Mouse (Mus musculus) lung, postnatal 0 days (tissue): ENCODE measurements around the gene Pcca. TPM values are rescaled to one million over a fixed set of nuclear protein-coding genes. Genes with fewer than 3 reads are reported as not detected.
"Not testable (repeated sequence)": the region's sequence is repeated elsewhere in the genome, so short reads cannot be mapped to it uniquely, and the experiment has no call there.

Experiments used
- ATAC-seq: fragments of 200-750 bp; cut with Nextera tagmentation; 2 replicates; pipeline ENCODE4 v1.8.0; 2017; ENCODE audit warnings: moderate library complexity
- DNase-seq: peaks from one replicate; pipeline ENCODE4 v3.0.0-alpha.2; 2016; ENCODE audit warnings: low spot score
- H3K27ac ChIP-seq: fragments of 300-500 bp; sonication (generic); 2 replicates; pipeline ENCODE4 v1.5.1; 2014; ENCODE audit warnings: antibody characterized with exemption, mild to moderate bottlenecking, low read length, mixed read lengths
- H3K27me3 ChIP-seq: fragments of 300-500 bp; sonication (generic); replicated peaks from 2 replicates; pipeline ENCODE4 v1.6.1; 2014; ENCODE audit warnings: low read length, mixed read lengths; ENCODE audit not compliant: insufficient read depth
- H3K36me3 ChIP-seq: fragments of 300-500 bp; sonication (generic); 2 replicates; pipeline ENCODE4 v1.6.1; 2014; ENCODE audit warnings: low read length, mixed read lengths; ENCODE audit not compliant: insufficient read depth
- H3K4me1 ChIP-seq: fragments of 300-500 bp; sonication (generic); 2 replicates; pipeline ENCODE4 v1.6.1; 2014; ENCODE audit warnings: antibody characterized with exemption, low read depth, low read length, mixed read lengths; ENCODE audit not compliant: insufficient read depth
- H3K4me2 ChIP-seq: fragments of 300-500 bp; sonication (generic); replicated peaks from 2 replicates; pipeline ENCODE4 v1.6.1; 2014; ENCODE audit warnings: low read depth, mild to moderate bottlenecking, low read length, moderate library complexity, mixed read lengths
- H3K4me3 ChIP-seq: fragments of 300-500 bp; sonication (generic); 2 replicates; pipeline ENCODE4 v1.5.1; 2014; ENCODE audit warnings: low read depth, low read length
- H3K9ac ChIP-seq: fragments of 300-500 bp; sonication (generic); replicated peaks from 2 replicates; pipeline ENCODE4 v1.6.1; 2014; ENCODE audit warnings: low read depth, mild to moderate bottlenecking
- H3K9me3 ChIP-seq: fragments of 300-500 bp; sonication (generic); 2 replicates; pipeline ENCODE4 v1.6.1; 2016; ENCODE audit warnings: low read length, mixed read lengths
- CTCF ChIP-seq: IDR thresholded peaks from 2 replicates; pipeline ENCODE4 v1.5.1; 2016; ENCODE audit warnings: antibody characterized with exemption, mild to moderate bottlenecking
- EP300 ChIP-seq: IDR thresholded peaks from 2 replicates; pipeline ENCODE4 v1.6.1; 2016; ENCODE audit warnings: antibody characterized with exemption, mild to moderate bottlenecking, control low read depth
- WGBS: fragments of 180-500 bp; shearing (Covaris S2); extraction: QIAGEN DNeasy Blood & Tissue Kit; methylation state at CpG from one replicate; pipeline ENCODE4 v1.1.7; 2014; 5-methylcytosine and 5-hydroxymethylcytosine counted together
- polyA plus RNA-seq: library from polyadenylated mRNA; unstranded; fragments of >200 nt; fragmentation: Nextera tagmentation; extraction: Ambion mirVana; gene quantifications from 2 replicates; pipeline ENCODE4 v1.2.1, GENCODE M21; 2015

The Pcca gene
- polyA plus RNA-seq, 1 experiment from 2014 or later: 10.4 TPM

DNA sequence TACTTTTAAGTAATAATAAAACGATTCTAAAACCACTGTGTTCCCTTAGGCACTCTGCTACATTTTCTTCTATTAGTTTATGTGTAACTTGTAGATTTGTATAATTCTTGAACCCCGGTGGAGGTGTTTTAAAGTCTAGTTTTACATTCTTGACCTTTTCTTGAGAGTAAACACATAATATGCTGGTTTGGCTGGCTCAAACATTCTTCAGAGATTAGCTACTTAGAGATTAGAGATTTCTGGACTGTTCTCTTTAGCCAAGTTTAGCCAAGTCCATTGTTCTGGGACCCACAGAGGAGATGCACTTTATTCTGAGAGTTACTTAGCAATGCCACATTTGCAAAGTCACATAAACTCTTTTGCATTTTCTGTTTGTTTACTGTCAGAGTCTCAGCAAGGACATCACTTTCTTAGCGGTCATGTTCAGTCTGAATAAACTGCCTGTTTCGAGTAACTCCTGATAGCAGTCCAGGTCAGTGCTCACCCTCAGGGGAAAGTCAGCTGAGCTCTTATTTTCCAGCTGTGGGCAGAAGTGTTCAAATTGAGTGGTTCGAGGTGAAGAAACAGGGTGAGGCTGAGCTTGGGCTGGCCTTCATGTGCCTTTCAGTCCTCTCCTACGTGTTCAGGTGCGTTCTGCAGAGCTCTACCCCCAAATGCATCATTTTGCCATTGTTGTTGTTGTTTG lies 18.8 kb downstream of the Pcca start:
- ATAC-seq: peak; percentile 32; the same call in 1 of the 2 replicates
- Histone ChIP-seq H3K27me3 (no peaks in the 10 kb centered on the region), H3K36me3 (no peaks in the 10 kb centered on the region), H3K27ac (no peak overlapping the region), H3K4me2 (no peak overlapping the region), H3K9me3 (no peaks in the 10 kb centered on the region; the same call in 1 of the 2 replicates), H3K4me1 (no peaks in the 10 kb centered on the region; the same call in 1 of the 2 replicates), H3K4me3 (no peak overlapping the region), H3K9ac (no peak overlapping the region)
- DNase-seq: peak; percentile 31
- TF ChIP-seq CTCF: no peak
- peak; percentile 26 for TF ChIP-seq EP300
- WGBS: 44% methylated on average over 7 of the region's 7 CpGs

DNA sequence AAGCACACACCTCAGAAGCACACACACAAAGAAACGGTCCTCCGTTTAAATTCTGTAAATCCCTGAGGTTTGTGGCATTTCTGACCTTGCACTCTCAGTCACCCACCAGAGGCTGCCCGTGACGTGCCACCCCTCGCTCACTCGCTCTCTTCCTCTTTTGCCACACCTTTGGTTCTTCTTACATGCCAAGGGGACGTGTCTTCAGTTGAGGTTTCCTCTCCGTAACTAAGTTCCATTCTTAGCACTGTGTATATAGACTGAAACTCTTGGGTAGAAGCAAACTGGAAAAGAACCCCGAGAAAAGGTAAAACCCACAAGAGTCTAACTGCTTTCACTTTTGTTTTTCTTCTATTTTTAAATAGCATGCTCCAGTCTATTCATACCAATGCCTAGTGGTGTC lies 23.2 kb downstream of the Pcca start:
- Histone ChIP-seq H3K27ac (no peak overlapping the region), H3K9ac (no peak overlapping the region), H3K36me3 (no peaks in the 10 kb centered on the region), H3K4me1 (no peaks in the 10 kb centered on the region), H3K9me3 (no peaks in the 10 kb centered on the region), H3K4me2 (no peak overlapping the region), H3K4me3 (no peak overlapping the region), H3K27me3 (no peaks in the 10 kb centered on the region)
- DNase-seq (no peak), ATAC-seq (no peak)
- WGBS: 78% methylated on average over 9 of the region's 9 CpGs
- TF ChIP-seq EP300: no peak
- no peak for TF ChIP-seq CTCF

GRCm38 (mm10) chr14:122560893-122561452 lies 26.8 kb downstream of the Pcca start:
- not testable (repeated sequence) for H3K9ac ChIP-seq, H3K4me3 ChIP-seq, H3K4me1 ChIP-seq, H3K36me3 ChIP-seq, ATAC-seq, H3K4me2 ChIP-seq, H3K27me3 ChIP-seq, H3K9me3 ChIP-seq, DNase-seq, H3K27ac ChIP-seq
- 90% methylated on average over 1 of the region's 1 CpGs for WGBS

DNA sequence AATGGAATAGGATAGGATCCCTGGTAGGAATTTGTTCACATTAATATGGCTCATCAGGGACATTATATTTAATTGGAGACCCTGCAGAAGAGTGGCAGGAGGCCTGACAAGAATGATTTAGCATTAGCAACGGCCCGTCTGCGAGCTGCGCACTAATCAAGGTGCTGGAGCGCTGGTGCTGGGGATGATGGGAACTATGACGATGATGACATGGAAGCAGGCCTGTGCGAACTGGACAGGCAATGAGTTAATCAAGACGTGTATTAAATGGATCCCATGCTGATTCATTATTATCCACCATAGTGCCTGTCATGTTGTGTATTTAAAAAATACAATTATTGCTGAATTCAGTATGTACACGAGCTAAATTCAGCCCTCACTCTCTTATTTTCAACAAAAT lies 36.7 kb downstream of the Pcca start:
- no peak overlapping the region for H3K4me2 ChIP-seq
- no peaks in the 10 kb centered on the region for H3K27me3 ChIP-seq
- TF ChIP-seq CTCF: no peak
- no peak for TF ChIP-seq EP300
- no peaks in the 10 kb centered on the region for H3K9me3 ChIP-seq
- 85% methylated on average over 9 of the region's 9 CpGs for WGBS
- no peaks in the 10 kb centered on the region for H3K36me3 ChIP-seq
- no peak overlapping the region for H3K9ac ChIP-seq
- H3K4me3 ChIP-seq: no peak overlapping the region
- ATAC-seq (no peak), DNase-seq (no peak)
- no peaks in the 10 kb centered on the region for H3K4me1 ChIP-seq
- H3K27ac ChIP-seq: no peak overlapping the region

DNA sequence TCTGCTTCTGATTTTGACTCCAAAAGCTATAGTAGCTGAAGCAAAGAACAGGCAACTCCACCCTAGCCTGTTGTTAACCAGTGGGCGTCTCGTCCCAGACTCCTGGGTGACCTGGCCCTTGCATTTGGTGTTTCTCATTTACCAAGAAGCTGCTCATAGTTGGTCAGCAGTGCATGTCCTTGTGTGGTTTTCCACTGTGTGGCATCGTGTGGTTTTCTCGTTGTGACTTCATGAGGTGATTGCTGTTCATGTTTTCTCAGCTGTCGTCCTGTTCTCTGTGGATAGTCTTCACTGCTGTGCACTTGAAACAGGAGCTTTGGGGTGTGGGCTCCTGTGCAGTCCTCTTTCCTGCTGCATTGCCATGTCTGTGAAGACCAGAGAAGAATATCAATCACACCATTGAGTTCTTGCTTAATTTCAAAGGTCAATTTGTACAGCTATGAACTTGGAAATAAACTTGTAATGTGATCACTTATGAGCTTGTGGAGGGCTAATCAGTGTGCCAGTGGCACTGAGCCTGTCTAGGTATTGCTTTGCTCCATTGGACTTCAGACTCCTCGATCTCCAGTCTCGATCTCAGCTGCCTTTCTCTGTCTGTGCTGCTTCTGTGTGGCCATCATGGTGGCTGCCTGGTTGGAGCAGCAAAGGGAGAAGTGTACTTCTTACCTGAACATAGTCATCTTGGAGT lies 40.1 kb downstream of the Pcca start:
- no peaks in the 10 kb centered on the region for H3K4me1 ChIP-seq
- H3K9ac ChIP-seq: no peak overlapping the region
- WGBS: 86% methylated on average over 7 of the region's 7 CpGs
- no peaks in the 10 kb centered on the region for H3K27me3 ChIP-seq
- no peak overlapping the region for H3K27ac ChIP-seq
- H3K4me3 ChIP-seq: no peak overlapping the region
- H3K36me3 ChIP-seq: no peaks in the 10 kb centered on the region
- TF ChIP-seq EP300 (no peak), CTCF (no peak)
- no peaks in the 10 kb centered on the region for H3K9me3 ChIP-seq
- no peak overlapping the region for H3K4me2 ChIP-seq
- DNase-seq (no peak), ATAC-seq (no peak)

DNA sequence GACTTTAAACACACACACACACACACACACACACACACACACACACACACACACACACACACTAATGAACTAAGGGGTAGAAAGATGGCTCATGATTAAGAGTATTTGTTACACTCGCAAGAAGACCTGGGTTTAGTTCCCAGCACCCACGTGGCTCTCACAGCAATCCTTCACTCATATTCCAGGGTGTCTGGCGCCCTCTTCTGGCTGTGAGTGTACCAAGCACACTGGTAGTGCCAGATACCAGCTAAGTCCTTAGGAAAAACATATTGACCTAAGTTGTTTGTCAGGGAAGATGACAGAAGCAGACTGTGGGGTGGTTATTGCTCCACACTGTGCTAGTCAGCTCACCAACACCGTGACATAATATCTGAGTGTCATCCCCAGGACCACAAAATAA lies 43.7 kb downstream of the Pcca start:
- ATAC-seq: no peak
- no peak overlapping the region for H3K9ac ChIP-seq

More for the DNA sequence above, 43.7 kb downstream of the Pcca start:
- no peaks in the 10 kb centered on the region for H3K27me3 ChIP-seq
- H3K4me2 ChIP-seq: no peak overlapping the region
- WGBS: 83% methylated on average over 4 of the region's 4 CpGs
- no peak for DNase-seq
- no peak overlapping the region for H3K27ac ChIP-seq
- H3K4me1 ChIP-seq: no peaks in the 10 kb centered on the region
- no peaks in the 10 kb centered on the region for H3K36me3 ChIP-seq
- H3K9me3 ChIP-seq: no peaks in the 10 kb centered on the region
- TF ChIP-seq EP300: no peak
- TF ChIP-seq CTCF: peak; percentile 33
- no peak overlapping the region for H3K4me3 ChIP-seq
